Mouse (Mus musculus): ENCODE measurements around the gene Gm28038.

- TF ChIP-seq CTCF (IDR thresholded peaks at IDR 0.05; ENCODE audit: control insufficient read depth, insufficient read depth, low read length): no peak
- no peak for TF ChIP-seq POLR2A (IDR thresholded peaks at IDR 0.05; ENCODE audit: borderline replicate concordance, control insufficient read depth, low read depth, low read length)
These were observed 33.2 kb upstream of the Gm28038 start for GRCm38 (mm10) chr2:30247681-30248080.

All from bone marrow, adult 2 months (tissue).